Mouse (Mus musculus) intestine, postnatal 0 days (tissue): ENCODE measurements around the gene Cradd. TPM values are rescaled to one million over a fixed set of nuclear protein-coding genes. Genes with fewer than 3 reads are reported as not detected.
A peak's percentile ranks its signal among the peaks of the same experiment; 100 is the strongest.

Source experiments
- ATAC-seq: fragments of 200-750 bp; cut with Nextera tagmentation; 2 replicates; pipeline ENCODE4 v1.8.0; 2017; ENCODE audit warnings: mild to moderate bottlenecking, moderate TSS enrichment, moderate library complexity
- H3K27ac ChIP-seq: fragments of 300-500 bp; sonication (generic); 2 replicates; pipeline ENCODE4 v1.5.1; 2014; ENCODE audit warnings: mild to moderate bottlenecking, low read depth, low read length, moderate library complexity
- H3K27me3 ChIP-seq: fragments of 300-500 bp; sonication (generic); replicated peaks from 2 replicates; pipeline ENCODE4 v1.6.1; 2014; ENCODE audit warnings: low read length, mixed read lengths; ENCODE audit not compliant: control insufficient read depth, insufficient read depth
- H3K36me3 ChIP-seq: fragments of 300-500 bp; sonication (generic); 2 replicates; pipeline ENCODE4 v1.6.1; 2014; ENCODE audit warnings: mild to moderate bottlenecking, moderate library complexity; ENCODE audit not compliant: control insufficient read depth, insufficient read depth
- H3K4me1 ChIP-seq: fragments of 300-500 bp; sonication (generic); replicated peaks from 2 replicates; pipeline ENCODE4 v1.6.1; 2014; ENCODE audit warnings: antibody characterized with exemption, low read length, mixed read lengths; ENCODE audit not compliant: control insufficient read depth, insufficient read depth
- H3K4me2 ChIP-seq: fragments of 300-500 bp; sonication (generic); replicated peaks from 2 replicates; pipeline ENCODE4 v1.6.1; 2014; ENCODE audit warnings: low read depth, mild to moderate bottlenecking, moderate library complexity
- H3K4me3 ChIP-seq: fragments of 300-500 bp; sonication (generic); 2 replicates; pipeline ENCODE4 v1.5.1; 2014; ENCODE audit warnings: low read depth, low read length
- H3K9ac ChIP-seq: fragments of 300-500 bp; sonication (generic); 2 replicates; pipeline ENCODE4 v1.6.1; 2014; ENCODE audit warnings: mild to moderate bottlenecking, low read depth, low read length
- H3K9me3 ChIP-seq: fragments of 300-500 bp; sonication (generic); 2 replicates; pipeline ENCODE4 v1.6.1; 2016; ENCODE audit warnings: mixed run types; ENCODE audit not compliant: control insufficient read depth
- CTCF ChIP-seq: sonication (generic); IDR thresholded peaks from 2 replicates; pipeline ENCODE4 v1.5.1; 2016; ENCODE audit warnings: low read depth, mild to moderate bottlenecking, control low read depth, antibody characterized with exemption, moderate library complexity
- WGBS: fragments of 180-500 bp; shearing (Covaris S2); extraction: QIAGEN DNeasy Blood & Tissue Kit; methylation state at CpG from one replicate; pipeline ENCODE4 v1.1.7; 2014; 5-methylcytosine and 5-hydroxymethylcytosine counted together
- polyA plus RNA-seq: library from polyadenylated mRNA; unstranded; fragments of >200 nt; fragmentation: Nextera tagmentation; extraction: Ambion mirVana; gene quantifications from 2 replicates; pipeline ENCODE4 v1.2.1, GENCODE M21; 2015

The Cradd gene
- polyA plus RNA-seq, 1 experiment from 2014 or later = 12.5 TPM

- H3K9ac ChIP-seq = no peak overlapping the region
- no peak overlapping the region for H3K4me3 ChIP-seq
- no peaks in the 10 kb centered on the region; the same call in 1 of the 2 replicates for H3K4me1 ChIP-seq
- 79% methylated on average over 4 of the region's 4 CpGs for WGBS
- no peaks in the 10 kb centered on the region for H3K27me3 ChIP-seq
- no peaks in the 10 kb centered on the region for H3K9me3 ChIP-seq
- H3K27ac ChIP-seq = no peak overlapping the region
- TF ChIP-seq CTCF = no peak
- no peak overlapping the region for H3K4me2 ChIP-seq
- ATAC-seq = no peak
- H3K36me3 ChIP-seq = no peaks in the 10 kb centered on the region
These were observed 16.7 kb upstream of the Cradd start for GRCm38 (mm10) chr10:95340676-95341075.

GRCm38 (mm10) chr10:95337589-95337988 is 13.7 kb upstream of the Cradd start:
- no peak for TF ChIP-seq CTCF
- H3K4me1 ChIP-seq = no peaks in the 10 kb centered on the region; the same call in 1 of the 2 replicates
- H3K4me2 ChIP-seq = no peak overlapping the region
- H3K36me3 ChIP-seq = no peaks in the 10 kb centered on the region
- 71% methylated on average over 5 of the region's 5 CpGs for WGBS
- H3K27me3 ChIP-seq = no peaks in the 10 kb centered on the region
- H3K9ac ChIP-seq = no peak overlapping the region
- H3K27ac ChIP-seq = no peak overlapping the region
- no peaks in the 10 kb centered on the region for H3K9me3 ChIP-seq
- no peak for ATAC-seq
- H3K4me3 ChIP-seq = no peak overlapping the region

- H3K27me3 ChIP-seq = no peaks in the 10 kb centered on the region
- ATAC-seq = peak; percentile 64
- no peak overlapping the region for H3K27ac ChIP-seq
- H3K36me3 ChIP-seq = no peaks in the 10 kb centered on the region
- peak overlapping the region; percentile 39 for H3K4me2 ChIP-seq
- no peaks in the 10 kb centered on the region for H3K9me3 ChIP-seq
- no peaks in the 10 kb centered on the region; the same call in 1 of the 2 replicates for H3K4me1 ChIP-seq
- WGBS = 12% methylated on average over 4 of the region's 4 CpGs
- no peak overlapping the region for H3K4me3 ChIP-seq
- H3K9ac ChIP-seq = no peak overlapping the region
- no peak for TF ChIP-seq CTCF
These were observed 13.0 kb upstream of the Cradd start for GRCm38 (mm10) chr10:95336781-95337544.

DNA sequence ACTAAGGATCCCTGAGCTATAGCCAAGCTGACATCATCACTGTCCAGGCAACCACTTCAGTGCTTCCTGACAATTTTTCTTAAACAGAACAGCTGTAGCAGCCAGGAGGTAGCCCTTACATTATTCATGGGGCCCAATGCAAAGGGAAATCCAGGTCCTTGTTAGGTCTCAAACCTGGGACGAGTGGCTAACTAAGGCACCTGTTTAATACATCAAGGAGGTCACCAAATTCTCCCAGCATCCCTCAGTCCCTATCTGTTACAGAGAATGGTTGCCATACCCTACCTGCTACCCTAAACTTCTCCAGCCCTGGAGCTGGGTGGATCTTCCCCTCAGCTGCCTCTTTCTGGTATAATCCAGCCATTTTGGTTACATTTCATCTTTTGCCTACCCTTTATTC is 10.9 kb upstream of the Cradd start:
- H3K27me3 ChIP-seq = no peaks in the 10 kb centered on the region
- ATAC-seq = no peak
- H3K4me2 ChIP-seq = no peak overlapping the region

GRCm38 (mm10) chr10:95332596-95332995 is 8.7 kb upstream of the Cradd start:
- 86% methylated on average over 3 of the region's 3 CpGs for WGBS
- H3K9ac ChIP-seq = no peak overlapping the region
- H3K4me1 ChIP-seq = no peaks in the 10 kb centered on the region; the same call in 1 of the 2 replicates
- no peaks in the 10 kb centered on the region for H3K36me3 ChIP-seq
- H3K4me2 ChIP-seq = no peak overlapping the region
- no peaks in the 10 kb centered on the region for H3K9me3 ChIP-seq
- TF ChIP-seq CTCF = no peak
- no peak for ATAC-seq
- no peak overlapping the region for H3K4me3 ChIP-seq
- no peak overlapping the region for H3K27ac ChIP-seq
- H3K27me3 ChIP-seq = no peaks in the 10 kb centered on the region

More for the DNA sequence above, 10.9 kb upstream of the Cradd start:
- no peak overlapping the region for H3K27ac ChIP-seq
- no peak overlapping the region for H3K4me3 ChIP-seq
- no peaks in the 10 kb centered on the region for H3K36me3 ChIP-seq
- no peak for TF ChIP-seq CTCF
- H3K9ac ChIP-seq = no peak overlapping the region
- no peaks in the 10 kb centered on the region for H3K9me3 ChIP-seq
- H3K4me1 ChIP-seq = no peaks in the 10 kb centered on the region; the same call in 1 of the 2 replicates
- 67% methylated on average over 1 of the region's 1 CpGs for WGBS

- ATAC-seq = no peak
- Histone ChIP-seq H3K27ac (no peak overlapping the region), H3K9me3 (no peaks in the 10 kb centered on the region), H3K36me3 (no peaks in the 10 kb centered on the region), H3K4me1 (no peaks in the 10 kb centered on the region), H3K27me3 (no peaks in the 10 kb centered on the region), H3K4me3 (no peak overlapping the region), H3K4me2 (no peak overlapping the region), H3K9ac (no peak overlapping the region)
- no peak for TF ChIP-seq CTCF
- WGBS = 80% methylated on average over 9 of the region's 9 CpGs
These were observed 6.7 kb upstream of the Cradd start for GRCm38 (mm10) chr10:95330375-95331363.
